Mouse (Mus musculus): Measurements from ENCODE around the gene Tysnd1. TPM values are rescaled to one million over a fixed set of nuclear protein-coding genes. Genes with fewer than 3 reads are reported as not detected.

The Tysnd1 gene
- total and polyA plus RNA-seq, 3 experiments = 72.7 to 119 TPM; not detected in 1

DNA sequence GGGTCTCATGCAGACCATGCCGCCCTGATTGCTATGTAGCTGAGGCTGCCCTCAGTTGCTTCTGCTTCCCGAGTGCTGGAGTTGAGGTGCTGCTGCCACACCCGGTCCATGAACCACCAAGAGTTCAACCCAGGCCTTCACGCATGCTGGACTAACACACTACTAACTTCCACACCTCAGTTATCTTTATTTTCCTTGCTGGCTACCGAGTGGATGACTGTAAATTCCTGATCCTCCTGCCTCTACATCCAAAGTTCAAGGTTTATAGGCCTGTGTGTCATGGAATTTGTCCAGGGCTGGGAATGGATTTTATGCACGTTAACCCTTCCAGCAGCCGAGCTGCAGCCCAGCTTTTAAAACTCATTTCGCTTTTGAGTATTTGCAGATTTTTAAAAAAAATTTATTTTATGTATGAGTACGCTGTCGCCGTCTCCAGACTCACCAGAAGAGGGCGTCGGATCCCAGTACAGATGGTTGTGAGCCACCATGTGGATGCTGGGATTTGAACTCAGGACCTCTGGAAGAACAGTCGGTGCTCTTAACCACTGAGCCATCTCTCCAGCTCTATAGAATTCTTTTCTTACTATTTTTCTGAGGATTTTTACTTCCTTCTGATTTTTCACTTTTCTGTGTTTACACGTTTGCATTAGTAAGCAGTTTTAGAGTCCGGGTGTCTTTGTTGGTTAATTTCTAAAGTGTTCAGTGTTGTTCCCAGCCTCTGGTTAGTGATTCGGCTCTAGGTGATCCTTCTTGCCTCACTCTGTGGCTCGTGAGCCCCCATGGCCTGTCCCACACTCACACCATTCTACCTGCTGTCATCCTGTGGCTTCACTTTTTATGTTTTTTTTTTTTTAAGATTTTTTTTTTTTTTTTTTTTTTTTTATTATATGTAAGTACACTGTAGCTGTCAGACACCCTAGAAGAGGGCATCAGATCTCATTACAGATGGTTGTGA lies 38.1 kb upstream of the Tysnd1 start:
- H3K4me1 ChIP-seq (ENCODE audit: control insufficient read depth in 1 of 2, insufficient read depth in 2 of 2, low read length in 2 of 2) = no peaks in the 10 kb centered on the region
- H3K9ac ChIP-seq (ENCODE audit: control insufficient read depth, low read depth, low read length, poor library complexity, severe bottlenecking) = no peak overlapping the region
- TF ChIP-seq CTCF (IDR thresholded peaks at IDR 0.05 in 2 of 3, conservative IDR thresholded peaks at IDR 0.05 in 1 of 3; ENCODE audit: control insufficient read depth in 1 of 3, insufficient read depth in 1 of 3, low read depth in 2 of 3, low read length in 3 of 3, poor library complexity in 1 of 3, severe bottlenecking in 1 of 3) (peak in 2 of 3 experiments; percentile 23 to 50; a peak in 3 of 6 replicates), JUND (IDR thresholded peaks at IDR 0.05; ENCODE audit: low read depth, low read length) (no peak), ZNF384 (IDR thresholded peaks at IDR 0.05; ENCODE audit: low read depth, low read length) (peak; percentile 66; the same call in 1 of the 2 replicates)
- H3K9me3 ChIP-seq (replicated peaks; ENCODE audit: insufficient read depth, low read length) = no peaks in the 10 kb centered on the region
- peaks cover 5% of the 10 kb centered on the region; the same call in 1 of the 2 replicates for H3K79me2 ChIP-seq (ENCODE audit: control insufficient read depth, insufficient read depth, low read length, poor library complexity)
- no peak overlapping the region for H3K27ac ChIP-seq (ENCODE audit: control insufficient read depth, low read depth, low read length)
- H3K4me3 ChIP-seq (ENCODE audit: control insufficient read depth in 1 of 2, insufficient read depth in 1 of 2, low read depth in 2 of 2, low read length in 2 of 2) = no peak overlapping the region
- DNase-seq (ENCODE audit: low read depth, low spot score) = no peak
- peaks cover 0 to 10% of the 10 kb centered on the region in 2 experiments; a peak in 3 of 4 replicates for H3K36me3 ChIP-seq (ENCODE audit: control insufficient read depth in 1 of 2, insufficient read depth in 2 of 2, low read length in 2 of 2)
- H3K27me3 ChIP-seq (ENCODE audit: control insufficient read depth in 1 of 2, insufficient read depth in 2 of 2, low read length in 2 of 2) = no peaks in the 10 kb centered on the region

DNA sequence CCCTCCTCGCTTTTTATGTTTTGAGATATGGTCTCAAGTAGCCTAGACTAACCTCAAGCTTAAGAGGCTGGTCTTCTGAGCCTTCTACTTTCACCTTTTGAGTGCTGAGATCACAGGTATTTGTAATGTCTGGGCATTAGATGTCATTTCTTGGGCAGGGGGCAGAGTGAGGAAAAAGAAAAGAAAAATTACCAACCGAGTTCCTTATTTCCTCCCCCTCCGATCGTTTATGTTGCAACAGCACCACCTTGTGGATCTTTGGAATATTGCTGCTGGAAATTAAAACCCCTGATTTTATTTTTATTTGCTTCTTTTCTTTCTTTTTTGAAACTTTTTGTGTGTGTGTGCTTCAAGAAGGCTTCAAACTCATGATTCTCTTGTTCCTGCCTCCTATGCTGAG lies 37.3 kb upstream of the Tysnd1 start:
- H3K27ac ChIP-seq (ENCODE audit: control insufficient read depth, low read depth, low read length) = no peak overlapping the region
- H3K9me3 ChIP-seq (replicated peaks; ENCODE audit: insufficient read depth, low read length) = no peaks in the 10 kb centered on the region
- TF ChIP-seq MYC (IDR thresholded peaks at IDR 0.05; ENCODE audit: low read depth, low read length) (no peak), CTCF (IDR thresholded peaks at IDR 0.05 in 2 of 3, conservative IDR thresholded peaks at IDR 0.05 in 1 of 3; ENCODE audit: control insufficient read depth in 1 of 3, insufficient read depth in 1 of 3, low read depth in 2 of 3, low read length in 3 of 3, poor library complexity in 1 of 3, severe bottlenecking in 1 of 3) (peak; percentile 40 to 81 (median 72)), UBTF (IDR thresholded peaks at IDR 0.05; ENCODE audit: borderline replicate concordance, insufficient read depth, low read depth, low read length) (no peak), GABPA (IDR thresholded peaks at IDR 0.05; ENCODE audit: low read depth, low read length) (no peak), NRF1 (IDR thresholded peaks at IDR 0.05; ENCODE audit: insufficient read depth, low read depth, low read length, poor library complexity, severe bottlenecking) (no peak), ZKSCAN1 (IDR thresholded peaks at IDR 0.05; ENCODE audit: low read depth, low read length) (no peak), TBP (IDR thresholded peaks at IDR 0.05; ENCODE audit: low read depth, low read length) (no peak), POLR2A (IDR thresholded peaks at IDR 0.05; ENCODE audit: control insufficient read depth in 1 of 2, insufficient read depth in 1 of 2, low read depth in 1 of 2, low read length in 2 of 2, poor library complexity in 1 of 2) (no peak), MAX (IDR thresholded peaks at IDR 0.05; ENCODE audit: low read length) (no peak), TCF12 (IDR thresholded peaks at IDR 0.05; ENCODE audit: low read depth, low read length) (no peak), TAL1 (IDR thresholded peaks at IDR 0.05; ENCODE audit: low read length) (no peak), SIN3A (IDR thresholded peaks at IDR 0.05; ENCODE audit: low read length) (peak; percentile 37; the same call in 1 of the 2 replicates), BHLHE40 (IDR thresholded peaks at IDR 0.05; ENCODE audit: borderline replicate concordance, low read depth, low read length) (no peak), USF1 (IDR thresholded peaks at IDR 0.05; ENCODE audit: low read depth, low read length) (no peak), SMC3 (IDR thresholded peaks at IDR 0.05; ENCODE audit: low read depth, low read length) (peak; percentile 58), RAD21 (IDR thresholded peaks at IDR 0.05; ENCODE audit: low read depth, low read length) (peak; percentile 71), ZC3H11A (IDR thresholded peaks at IDR 0.05; ENCODE audit: low read depth, low read length) (peak; percentile 52; the same call in 1 of the 2 replicates), ELF1 (IDR thresholded peaks at IDR 0.05; ENCODE audit: low read depth, low read length) (no peak)
- H3K27me3 ChIP-seq (ENCODE audit: control insufficient read depth in 1 of 2, insufficient read depth in 2 of 2, low read length in 2 of 2) = no peaks in the 10 kb centered on the region
- DNase-seq (ENCODE audit: low read depth, low spot score) = peak; percentile 75
- no peak overlapping the region for H3K4me3 ChIP-seq (ENCODE audit: control insufficient read depth in 1 of 2, insufficient read depth in 1 of 2, low read depth in 2 of 2, low read length in 2 of 2)
- H3K36me3 ChIP-seq (ENCODE audit: control insufficient read depth in 1 of 2, insufficient read depth in 2 of 2, low read length in 2 of 2) = peaks cover 4 to 10% of the 10 kb centered on the region in 2 experiments
- no peaks in the 10 kb centered on the region for H3K4me1 ChIP-seq (ENCODE audit: control insufficient read depth in 1 of 2, insufficient read depth in 2 of 2, low read length in 2 of 2)
- H3K9ac ChIP-seq (ENCODE audit: control insufficient read depth, low read depth, low read length, poor library complexity, severe bottlenecking) = no peak overlapping the region
- H3K79me2 ChIP-seq (ENCODE audit: control insufficient read depth, insufficient read depth, low read length, poor library complexity) = peaks cover 5% of the 10 kb centered on the region; the same call in 1 of the 2 replicates
